Mouse (Mus musculus) urinary bladder, adult 2 months (tissue): ENCODE data around the gene Psmd5. TPM values are rescaled to one million over a fixed set of nuclear protein-coding genes. Genes with fewer than 3 reads are reported as not detected.
"Not testable (repeated sequence)": the region's sequence is repeated elsewhere in the genome, so short reads cannot be mapped to it uniquely, and the experiment has no call there.

Experiments
- DNase-seq: peaks from one replicate; pipeline ENCODE4 v3.0.0; 2022; ENCODE audit warnings: low spot score
- polyA plus RNA-seq: library from polyadenylated mRNA; depleted of rRNA; stranded (reverse); fragments of >200 nt; gene quantifications from 2 replicates; pipeline ENCODE4 v1.2.3, GENCODE M21; 2012

Gene Psmd5
- polyA plus RNA-seq, 1 experiment: 54.0 TPM

- DNase-seq: no peak
These were observed 20.8 kb upstream of the Psmd5 start for GRCm38 (mm10) chr2:34895503-34896113.

GRCm38 (mm10) chr2:34893950-34894349 lies 19.2 kb upstream of the Psmd5 start:
- DNase-seq: no peak

DNA sequence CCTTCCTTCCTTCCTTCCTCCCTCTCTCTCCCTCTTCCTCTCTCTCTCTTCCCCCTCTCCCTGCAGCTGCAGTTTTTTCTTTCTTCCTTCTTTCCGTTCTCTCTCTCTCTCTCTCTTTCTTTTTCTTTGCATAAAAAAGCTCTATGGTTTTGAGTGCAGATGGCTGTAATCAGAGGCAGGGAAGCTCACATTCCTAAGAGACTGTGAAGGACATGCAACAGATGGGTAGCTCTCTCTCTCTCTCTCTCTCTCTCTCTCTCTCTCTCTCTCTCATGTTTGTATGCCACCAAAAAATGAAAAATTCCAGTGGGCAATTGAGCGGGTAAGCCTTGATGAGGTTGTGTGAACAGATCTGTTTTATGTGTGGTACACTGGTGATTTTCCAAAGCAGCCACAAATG lies 9.4 kb upstream of the Psmd5 start:
- no peak for DNase-seq

DNA sequence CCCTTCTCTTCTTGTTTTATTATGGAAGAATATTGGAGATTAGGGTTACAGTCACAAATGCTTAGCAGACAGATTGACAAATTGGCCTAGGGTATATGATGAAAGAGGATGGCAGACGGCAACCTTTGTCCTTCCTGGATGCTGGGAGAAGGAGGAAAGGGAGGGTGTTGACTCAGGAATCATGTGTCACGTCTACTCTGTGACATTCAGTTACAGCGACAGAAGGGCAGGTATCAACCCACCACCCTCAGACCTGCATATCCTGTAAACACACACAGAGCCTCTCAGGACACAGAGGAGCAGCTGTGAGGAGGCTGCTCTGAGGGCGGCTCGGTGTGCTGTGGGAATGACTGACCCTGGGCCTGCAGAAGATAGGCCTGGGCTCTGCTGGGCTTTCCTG lies 8.4 kb upstream of the Psmd5 start:
- DNase-seq: no peak

- DNase-seq: no peak
These were observed 8.0 kb upstream of the Psmd5 start for GRCm38 (mm10) chr2:34882757-34883156.

- no peak for DNase-seq
These were observed 5.3 kb upstream of the Psmd5 start for GRCm38 (mm10) chr2:34880054-34880453.

DNA sequence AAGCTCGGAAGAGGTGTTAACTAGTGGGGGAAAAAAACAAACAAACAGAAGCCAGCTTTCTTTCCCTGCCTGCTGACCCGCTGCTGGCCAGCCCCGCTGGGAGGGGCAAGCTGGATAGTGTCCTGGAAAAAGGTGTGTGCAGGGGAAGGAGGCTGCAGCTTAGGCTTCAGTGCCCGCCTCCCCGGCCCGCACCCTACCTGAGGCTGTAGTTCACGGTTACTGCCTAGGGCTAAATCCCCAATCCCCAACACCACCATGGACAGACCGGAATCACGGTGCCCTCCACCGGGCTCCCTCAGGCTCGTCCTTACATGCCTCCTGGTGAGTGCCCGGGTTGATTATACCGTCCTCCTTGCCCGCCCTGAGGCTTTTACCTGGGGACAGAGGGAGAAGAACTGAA lies 497 bp downstream of the Psmd5 start, which contains the start of gene Cutal:
Gene Cutal, plus strand, starts transcription at position 126 of the 400 bp plus-strand sequence.
- DNase-seq: no peak

DNA sequence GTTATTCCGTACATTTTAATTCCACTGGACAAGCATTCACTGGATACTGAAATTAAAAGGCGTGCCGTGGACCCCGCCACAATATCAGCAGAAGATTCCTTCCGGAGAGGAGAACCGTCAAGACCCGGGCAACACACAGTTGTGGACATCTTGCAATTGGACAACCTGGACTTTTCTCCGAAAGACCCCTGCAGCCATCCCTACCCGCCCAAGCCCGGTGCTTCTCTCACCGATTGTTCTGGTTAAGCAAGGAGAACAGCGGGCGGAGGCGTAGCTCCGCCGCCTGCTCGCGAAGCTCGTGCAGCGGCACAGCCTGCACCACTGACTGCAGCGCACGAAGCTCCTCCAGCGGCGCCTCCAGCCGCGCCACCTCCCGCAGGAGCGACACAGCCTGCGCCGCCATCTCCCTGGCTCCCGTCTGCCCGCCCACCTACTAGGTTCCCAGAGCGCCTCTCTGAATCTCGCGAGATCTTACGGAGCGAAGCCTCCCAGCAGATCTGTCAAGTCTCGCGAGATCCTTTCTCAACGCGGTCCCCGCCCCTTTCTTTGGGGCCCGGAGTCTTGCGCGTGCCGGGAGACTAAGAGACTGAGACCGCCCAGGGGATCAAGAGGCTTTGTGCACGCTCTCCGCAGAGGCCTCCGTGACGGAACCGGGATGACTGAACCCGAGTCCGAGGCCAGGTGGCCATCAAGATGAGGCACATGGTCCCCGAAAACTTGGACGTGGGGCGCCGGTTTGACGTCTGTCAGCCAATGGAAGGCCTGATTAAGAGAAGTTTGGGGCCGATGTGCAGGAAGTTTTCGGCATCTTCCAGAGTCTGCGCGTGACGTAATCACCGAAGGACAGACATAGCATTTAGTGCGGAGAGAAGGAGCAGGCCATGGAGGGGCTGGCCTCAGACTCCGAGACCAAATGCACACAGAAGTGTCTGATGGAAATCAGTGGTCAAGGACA lies 4.0 kb downstream of the Psmd5 start:
- peak; percentile 87 for DNase-seq

DNA sequence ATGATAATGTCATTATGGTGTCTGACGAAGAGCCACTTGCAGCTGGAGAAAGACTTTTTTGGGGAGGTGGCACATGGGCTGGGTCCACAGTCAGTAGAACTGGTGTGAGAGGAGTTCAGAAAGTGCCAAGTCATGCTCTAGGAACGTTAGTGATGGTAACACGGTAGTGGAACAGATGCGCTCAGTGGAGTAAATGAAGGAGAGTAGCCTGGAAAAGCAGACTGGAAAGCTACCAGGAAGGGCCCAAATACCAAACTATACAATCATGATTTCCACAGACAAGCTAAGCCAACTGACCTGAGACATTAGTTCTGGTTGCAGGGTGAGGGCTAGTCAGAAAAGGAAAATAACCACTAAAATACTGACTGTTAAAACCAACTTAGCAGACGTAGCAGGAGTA lies 5.1 kb downstream of the Psmd5 start:
- DNase-seq: no peak

DNA sequence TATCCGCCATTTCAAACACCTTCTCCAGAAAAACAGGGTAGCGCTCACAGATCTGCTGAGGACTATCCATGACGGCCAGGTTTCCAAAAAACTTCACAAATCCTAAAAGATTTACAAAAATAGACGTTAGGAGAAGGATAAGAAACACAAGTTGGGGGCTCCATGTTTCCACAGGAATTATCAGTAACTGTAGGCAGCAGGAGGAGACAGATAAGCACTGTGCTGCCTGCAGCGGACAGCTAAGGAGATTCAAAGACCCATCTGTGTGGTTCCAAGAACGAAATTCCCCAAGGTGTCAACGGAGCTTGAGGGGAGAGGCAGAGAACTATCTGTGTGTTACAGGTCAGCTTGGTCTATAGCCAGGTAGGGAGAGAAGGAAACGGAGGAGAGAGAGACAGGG lies 17.0 kb downstream of the Psmd5 start:
- no peak for DNase-seq

GRCm38 (mm10) chr2:34855265-34855664 lies 19.5 kb downstream of the Psmd5 start:
- DNase-seq: no peak

DNA sequence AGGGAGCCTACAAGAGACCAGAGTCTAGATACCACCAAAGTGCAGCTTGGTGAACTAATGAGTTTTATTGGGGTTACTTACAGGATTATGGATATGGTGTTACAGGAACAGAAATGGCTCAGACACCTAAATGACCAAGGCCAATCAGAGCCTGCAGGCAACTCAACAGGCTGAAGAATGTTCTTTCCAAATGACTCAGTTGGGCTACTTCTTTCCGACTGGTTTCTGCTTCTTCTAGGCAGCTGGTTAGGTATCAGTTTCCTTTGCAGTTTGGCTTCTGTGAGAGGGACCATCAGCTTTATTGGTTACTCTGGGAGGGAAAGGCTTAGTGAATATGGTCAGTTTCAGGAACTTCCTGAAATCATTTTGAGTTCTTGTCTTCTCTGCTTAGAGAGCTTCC lies 27.1 kb downstream of the Psmd5 start:
- DNase-seq: no peak

DNA sequence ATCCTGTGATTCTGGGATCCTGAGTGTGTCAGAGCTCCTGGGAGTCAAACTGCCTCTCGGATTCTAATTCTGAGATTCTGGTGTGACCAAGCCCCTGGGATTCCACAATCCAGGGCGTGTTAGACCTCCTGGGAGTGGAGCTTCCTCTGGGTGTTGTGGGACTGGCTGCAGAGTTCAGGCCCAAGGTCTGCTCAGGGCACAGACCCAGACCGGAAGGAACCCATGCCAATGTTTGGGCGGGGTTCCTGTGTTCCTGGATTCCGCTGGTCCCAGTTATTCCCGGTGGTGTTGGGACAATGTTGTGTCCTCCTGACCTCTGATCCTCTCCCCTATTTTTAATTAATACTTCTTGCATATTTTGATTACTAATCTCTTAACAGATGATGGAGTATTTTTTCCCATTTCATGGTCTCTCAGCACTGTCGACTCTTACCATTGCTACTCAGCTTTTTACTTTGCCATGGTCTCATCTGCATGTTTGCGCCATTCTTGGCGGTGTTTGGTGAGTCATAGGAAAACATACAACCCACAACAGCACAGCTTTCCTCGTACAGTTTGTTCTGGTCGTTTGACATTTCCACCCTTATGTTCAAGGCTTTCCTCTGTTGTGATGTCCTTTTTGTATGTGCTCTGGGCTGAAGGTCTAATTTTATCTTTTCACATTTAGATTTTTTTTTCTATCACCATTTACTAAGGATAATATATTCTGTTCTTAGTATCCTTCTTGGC lies 31.4 kb downstream of the Psmd5 start:
- DNase-seq: no peak

DNA sequence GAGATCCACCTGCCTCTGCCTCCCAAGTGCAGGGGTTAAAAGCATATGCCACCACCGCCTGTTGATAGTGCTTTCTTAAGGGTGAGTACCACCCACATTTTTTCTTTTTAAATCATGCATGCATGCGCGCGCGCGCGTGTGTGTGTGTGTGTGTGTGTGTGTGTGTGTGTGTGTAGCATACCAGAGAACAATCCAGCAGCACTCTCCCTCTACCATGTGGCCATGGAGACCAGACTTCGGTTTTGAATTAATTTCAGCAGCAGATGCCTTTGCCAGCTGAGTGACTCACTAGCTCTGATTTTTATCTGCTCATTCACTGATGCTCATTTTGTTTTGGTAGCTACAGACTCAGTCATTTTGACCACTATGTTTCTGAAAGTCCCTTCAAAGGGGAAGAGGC lies 33.1 kb downstream of the Psmd5 start:
- DNase-seq: no peak

DNA sequence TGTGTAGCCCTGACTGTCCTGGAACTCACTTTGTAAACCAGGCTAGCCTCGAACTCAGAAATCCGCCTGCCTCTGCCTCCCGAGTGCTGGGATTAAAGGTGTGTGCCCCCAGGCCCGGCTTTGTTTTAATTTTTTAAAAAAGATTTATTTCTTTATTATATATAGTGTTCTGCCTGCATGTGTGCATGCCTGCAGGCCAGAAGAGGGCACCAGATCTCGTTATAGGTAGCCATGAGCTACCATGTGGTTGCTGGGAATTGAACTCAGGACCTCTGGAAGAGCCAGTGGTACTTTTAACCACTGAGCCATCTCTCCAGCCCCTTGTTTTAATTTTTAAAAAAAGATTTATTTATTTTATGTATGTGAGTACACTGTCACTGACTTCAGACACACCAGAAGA lies 34.6 kb downstream of the Psmd5 start:
- not testable (repeated sequence) for DNase-seq

GRCm38 (mm10) chr2:34835669-34836068 lies 39.1 kb downstream of the Psmd5 start:
- DNase-seq: no peak

- no peak for DNase-seq
These were observed 41.1 kb downstream of the Psmd5 start for GRCm38 (mm10) chr2:34833624-34834023.

- not testable (repeated sequence) for DNase-seq
These were observed 41.9 kb downstream of the Psmd5 start, which contains the start of gene Gm34653 for GRCm38 (mm10) chr2:34832766-34833457. Gene Gm34653 (plus strand): TSS chr2:34833007.

- DNase-seq: not testable (repeated sequence)
These were observed 44.7 kb downstream of the Psmd5 start for GRCm38 (mm10) chr2:34830066-34830465.

DNA sequence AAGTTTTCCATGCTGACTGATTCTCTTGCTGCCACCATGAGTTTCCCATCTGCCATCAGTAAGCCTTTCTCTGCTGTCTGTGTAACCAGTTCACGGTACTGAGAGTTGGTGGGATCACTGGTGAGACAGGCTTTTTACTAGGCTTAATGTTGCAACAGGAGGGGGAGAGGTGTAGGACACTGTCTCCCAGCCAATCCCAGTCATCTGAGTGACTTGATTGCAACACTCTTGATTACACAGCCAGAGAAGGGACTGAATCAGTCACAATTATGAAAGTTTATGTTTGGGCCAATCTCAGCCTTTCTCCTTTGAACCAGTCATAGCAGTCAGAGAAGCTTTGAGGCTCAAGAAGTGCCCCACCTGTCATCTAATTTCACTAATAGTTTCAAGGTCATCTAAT lies 46.7 kb downstream of the Psmd5 start:
- no peak for DNase-seq

DNA sequence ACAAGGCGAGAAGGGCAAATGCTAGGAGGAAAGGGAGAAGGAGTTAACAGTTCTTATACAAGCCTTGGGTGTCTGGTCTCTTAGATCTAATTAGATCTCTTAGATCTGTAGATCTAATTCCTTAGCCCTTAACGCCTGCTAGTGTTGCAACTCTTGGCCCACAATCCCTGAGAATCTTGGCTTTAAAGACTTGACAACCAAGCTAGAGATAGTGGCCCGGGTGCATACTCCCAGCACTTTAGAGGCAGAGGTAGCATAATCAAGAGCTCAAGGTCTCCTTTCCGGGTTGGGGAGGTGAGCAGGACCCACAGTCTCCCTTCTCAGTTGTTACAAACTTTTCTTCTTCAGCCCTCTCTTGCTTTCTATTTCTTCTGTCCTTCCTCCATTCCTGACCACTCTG lies 47.2 kb downstream of the Psmd5 start:
- no peak for DNase-seq
